Mouse (Mus musculus): ENCODE results near the gene Vmn1r11. TPM values are rescaled to one million over a fixed set of nuclear protein-coding genes. Genes with fewer than 3 reads are reported as not detected.

Gene Vmn1r11
- not detected in 2 replicates for polyA plus RNA-seq (2015; fragmentation: Nextera tagmentation; extraction: Ambion mirVana)

- H3K27ac ChIP-seq (replicated peaks): no peak within 1 kb of the TSS
- no peak for ATAC-seq (ENCODE audit: low FRiP score, low read depth)
- 81% methylated on average over 1 of the region's 1 CpGs for whole genome bisulfite sequencing
- no peak within 1 kb of the TSS for H3K9ac ChIP-seq
- no peaks in the 10 kb centered on the region for H3K4me1 ChIP-seq (replicated peaks)
- no peak within 1 kb of the TSS for H3K4me3 ChIP-seq
- no peak within 1 kb of the TSS for H3K4me2 ChIP-seq
- H3K9me3 ChIP-seq: no peaks in the 10 kb centered on the region
- no peaks in the 10 kb centered on the region for H3K36me3 ChIP-seq
- no peaks in the 10 kb centered on the region for H3K27me3 ChIP-seq
Observed at GRCm38 (mm10) chr6:57133155-57133554, at the start of gene Vmn1r11. Vmn1r11 (plus strand) TSS chr6:57133455.

- no peaks in the 10 kb centered on the region for H3K9me3 ChIP-seq
- H3K9ac ChIP-seq: no peak overlapping the region
- no peak overlapping the region for H3K27ac ChIP-seq (replicated peaks)
- no peak for ATAC-seq (ENCODE audit: low FRiP score, low read depth)
- H3K27me3 ChIP-seq: no peaks in the 10 kb centered on the region
- H3K4me3 ChIP-seq: no peak overlapping the region
- WGBS: 74% methylated on average over 1 of the region's 1 CpGs
- H3K36me3 ChIP-seq: no peaks in the 10 kb centered on the region
- no peak overlapping the region for H3K4me2 ChIP-seq
- no peaks in the 10 kb centered on the region for H3K4me1 ChIP-seq (replicated peaks)
Observed at GRCm38 (mm10) chr6:57106358-57106757, 26.9 kb upstream of the Vmn1r11 start.

GRCm38 (mm10) chr6:57109154-57109553 is 24.1 kb upstream of the Vmn1r11 start, which contains the start of gene Vmn1r10:
Vmn1r10 (plus strand) TSS chr6:57109454.
- H3K9me3 ChIP-seq: no peaks in the 10 kb centered on the region
- H3K27ac ChIP-seq (replicated peaks): no peak within 1 kb of the TSS
- WGBS: 88% methylated on average over 3 of the region's 3 CpGs
- no peak within 1 kb of the TSS for H3K4me3 ChIP-seq
- no peaks in the 10 kb centered on the region for H3K27me3 ChIP-seq
- ATAC-seq (ENCODE audit: low FRiP score, low read depth): no peak
- H3K36me3 ChIP-seq: no peaks in the 10 kb centered on the region
- no peaks in the 10 kb centered on the region for H3K4me1 ChIP-seq (replicated peaks)
- no peak within 1 kb of the TSS for H3K4me2 ChIP-seq
- H3K9ac ChIP-seq: no peak within 1 kb of the TSS

- H3K4me3 ChIP-seq: no peak within 1 kb of the TSS
- no peaks in the 10 kb centered on the region for H3K9me3 ChIP-seq
- no peak for ATAC-seq (ENCODE audit: low FRiP score, low read depth)
- H3K4me1 ChIP-seq (replicated peaks): no peaks in the 10 kb centered on the region
- H3K9ac ChIP-seq: no peak within 1 kb of the TSS
- no peaks in the 10 kb centered on the region for H3K27me3 ChIP-seq
- 90% methylated on average over 2 of the region's 2 CpGs for WGBS
- no peak within 1 kb of the TSS for H3K27ac ChIP-seq (replicated peaks)
- H3K36me3 ChIP-seq: no peaks in the 10 kb centered on the region
- no peak within 1 kb of the TSS for H3K4me2 ChIP-seq
Observed at GRCm38 (mm10) chr6:57156619-57157018, 23.4 kb downstream of the Vmn1r11 start, which contains the start of gene Vmn1r12. Vmn1r12 (plus strand) TSS chr6:57156919.

Other genes with a start within 250 kb of the Vmn1r11 start
- 149 and 153 TPM in 2 replicates for gene Nt5c3, start 209.5 kb upstream of the Vmn1r11 start, polyA plus RNA-seq (2015; fragmentation: Nextera tagmentation; extraction: Ambion mirVana)
- gene Vmn1r4, start 209.4 kb upstream of the Vmn1r11 start, polyA plus RNA-seq (2015; fragmentation: Nextera tagmentation; extraction: Ambion mirVana): 0.50 and 0.53 TPM in 2 replicates
- gene Vmn1r5, start 163.2 kb upstream of the Vmn1r11 start, polyA plus RNA-seq (2015; fragmentation: Nextera tagmentation; extraction: Ambion mirVana): not detected in 2 replicates
- gene Vmn1r6, start 136.2 kb upstream of the Vmn1r11 start, polyA plus RNA-seq (2015; fragmentation: Nextera tagmentation; extraction: Ambion mirVana): not detected in 2 replicates
- gene Vmn1r7, start 108.1 kb upstream of the Vmn1r11 start, polyA plus RNA-seq (2015; fragmentation: Nextera tagmentation; extraction: Ambion mirVana): not detected in 2 replicates
- not detected in 2 replicates for gene Vmn1r8, start 101.2 kb upstream of the Vmn1r11 start, polyA plus RNA-seq (2015; fragmentation: Nextera tagmentation; extraction: Ambion mirVana)
- not detected in 2 replicates for gene Vmn1r9, start 66.7 kb upstream of the Vmn1r11 start, polyA plus RNA-seq (2015; fragmentation: Nextera tagmentation; extraction: Ambion mirVana)
- gene Vmn1r10, start 24.0 kb upstream of the Vmn1r11 start, polyA plus RNA-seq (2015; fragmentation: Nextera tagmentation; extraction: Ambion mirVana): not detected in 2 replicates
- gene Vmn1r12, start 23.5 kb downstream of the Vmn1r11 start, polyA plus RNA-seq (2015; fragmentation: Nextera tagmentation; extraction: Ambion mirVana): not detected in 2 replicates
- not detected in 2 replicates for gene Vmn1r13, start 69.8 kb downstream of the Vmn1r11 start, polyA plus RNA-seq (2015; fragmentation: Nextera tagmentation; extraction: Ambion mirVana)
- gene Vmn1r14, start 98.2 kb downstream of the Vmn1r11 start, polyA plus RNA-seq (2015; fragmentation: Nextera tagmentation; extraction: Ambion mirVana): not detected in 2 replicates
- gene Vmn1r15, start 124.5 kb downstream of the Vmn1r11 start, polyA plus RNA-seq (2015; fragmentation: Nextera tagmentation; extraction: Ambion mirVana): not detected in 2 replicates
- not detected in 2 replicates for gene Vmn1r16, start 196.0 kb downstream of the Vmn1r11 start, polyA plus RNA-seq (2015; fragmentation: Nextera tagmentation; extraction: Ambion mirVana)
- gene Vmn1r17, start 230.3 kb downstream of the Vmn1r11 start, polyA plus RNA-seq (2015; fragmentation: Nextera tagmentation; extraction: Ambion mirVana): not detected in 2 replicates

Data from hindbrain, embryonic 15.5 days (tissue).